Mouse (Mus musculus): ENCODE data around the gene Selenom.

DNA sequence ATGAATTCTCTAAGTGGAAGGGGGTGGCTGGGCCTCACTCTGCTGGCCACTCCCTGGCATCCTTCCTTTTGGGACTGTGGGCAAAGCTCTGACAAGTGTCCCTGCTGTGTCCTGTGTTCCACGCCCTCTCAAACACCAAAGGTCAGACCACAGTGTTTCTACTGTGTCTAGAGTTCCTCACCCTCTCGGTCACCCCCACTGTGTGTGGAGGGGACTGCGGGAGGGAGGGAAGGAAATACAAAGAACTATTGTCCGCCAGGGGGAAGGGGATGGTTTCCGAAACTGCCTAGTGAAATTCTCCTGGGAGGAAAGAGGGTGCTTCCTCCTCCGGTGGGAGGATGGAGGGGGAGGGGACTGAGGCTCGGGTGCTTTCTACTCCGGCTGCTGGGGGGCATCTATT is 20.5 kb downstream of the Selenom start:
- TF ChIP-seq CTCF (IDR thresholded peaks at IDR 0.05; ENCODE audit: borderline replicate concordance, insufficient read depth, low read depth, low read length) (no peak), POLR2A (IDR thresholded peaks at IDR 0.05; ENCODE audit: borderline replicate concordance, insufficient read depth, low read length) (no peak)
